Mouse (Mus musculus) forebrain, embryonic 12.5 days (tissue): ENCODE results near the gene Retreg1. TPM values are rescaled to one million over a fixed set of nuclear protein-coding genes. Genes with fewer than 3 reads are reported as not detected.
A peak's percentile ranks its signal among the peaks of the same experiment; 100 is the strongest.

Experiments used
- ATAC-seq: fragments of 200-750 bp; cut with Nextera tagmentation; 2 replicates; pipeline ENCODE4 v1.8.0; 2017; ENCODE audit warnings: moderate TSS enrichment; ENCODE audit not compliant: low FRiP score
- H3K27ac ChIP-seq: fragments of 300-500 bp; sonication (generic); 2 replicates; pipeline ENCODE4 v1.5.1; 2016; ENCODE audit warnings: mild to moderate bottlenecking
- H3K27me3 ChIP-seq: fragments of 300-500 bp; sonication (generic); 2 replicates; pipeline ENCODE4 v1.6.1; 2016; ENCODE audit warnings: mild to moderate bottlenecking
- H3K36me3 ChIP-seq: fragments of 300-500 bp; sonication (generic); replicated peaks from 2 replicates; pipeline ENCODE4 v1.6.1; 2016; ENCODE audit warnings: mild to moderate bottlenecking
- H3K4me1 ChIP-seq: fragments of 300-500 bp; sonication (generic); 2 replicates; pipeline ENCODE4 v1.6.1; 2016
- H3K4me2 ChIP-seq: fragments of 300-500 bp; sonication (generic); 2 replicates; pipeline ENCODE4 v1.6.1; 2016; ENCODE audit warnings: mild to moderate bottlenecking, moderate library complexity
- H3K4me3 ChIP-seq: fragments of 300-500 bp; sonication (generic); replicated peaks from 2 replicates; pipeline ENCODE4 v1.5.1; 2016; ENCODE audit warnings: mild to moderate bottlenecking
- H3K9ac ChIP-seq: fragments of 300-500 bp; sonication (generic); 2 replicates; pipeline ENCODE4 v1.6.1; 2016; ENCODE audit warnings: mild to moderate bottlenecking
- H3K9me3 ChIP-seq: fragments of 300-500 bp; sonication (generic); 2 replicates; pipeline ENCODE4 v1.6.1; 2016
- WGBS: fragments of 180-500 bp; shearing (Covaris S2); methylation state at CpG from one replicate; pipeline ENCODE4 v1.1.7; 2016; 5-methylcytosine and 5-hydroxymethylcytosine counted together
- microRNA-seq: library from miRNA; unstranded; fragments of <30 nt; microRNA quantifications from one replicate; pipeline ENCODE4, GENCODE M21; 2017
- polyA plus RNA-seq: library from polyadenylated mRNA; unstranded; fragments of >200 nt; fragmentation: Nextera tagmentation; extraction: Ambion mirVana; gene quantifications from 2 replicates; pipeline ENCODE4 v1.2.1, GENCODE M21; 2016

Gene Retreg1
- polyA plus RNA-seq, 1 experiment from 2014 or later: 2.8 TPM

GRCm38 (mm10) chr15:26008621-26009020 is 165.6 kb downstream of the Retreg1 start:
- ATAC-seq: no peak
- 88% methylated on average over 3 of the region's 3 CpGs for WGBS
- no peaks in the 10 kb centered on the region for H3K27me3 ChIP-seq

GRCm38 (mm10) chr15:26012891-26013290 is 169.9 kb downstream of the Retreg1 start:
- Histone ChIP-seq H3K9ac (no peak overlapping the region), H3K27ac (no peak overlapping the region), H3K9me3 (no peaks in the 10 kb centered on the region), H3K4me2 (no peak overlapping the region), H3K27me3 (no peaks in the 10 kb centered on the region), H3K4me1 (no peaks in the 10 kb centered on the region), H3K4me3 (no peak overlapping the region), H3K36me3 (no peaks in the 10 kb centered on the region)
- 82% methylated on average over 4 of the region's 4 CpGs for WGBS
- no peak for ATAC-seq

More at GRCm38 (mm10) chr15:26008621-26009020, 165.6 kb downstream of the Retreg1 start:
- Histone ChIP-seq H3K4me1 (no peaks in the 10 kb centered on the region), H3K9ac (no peak overlapping the region), H3K36me3 (no peaks in the 10 kb centered on the region), H3K9me3 (no peaks in the 10 kb centered on the region), H3K27ac (no peak overlapping the region), H3K4me2 (no peak overlapping the region), H3K4me3 (no peak overlapping the region)

GRCm38 (mm10) chr15:26015979-26016665 is 173.1 kb downstream of the Retreg1 start:
- WGBS: 66% methylated on average over 14 of the region's 14 CpGs
- Histone ChIP-seq H3K27ac (no peak overlapping the region), H3K4me2 (no peak overlapping the region)

GRCm38 (mm10) chr15:26021721-26022120 is 178.7 kb downstream of the Retreg1 start:
- Histone ChIP-seq H3K27ac (no peak overlapping the region), H3K9me3 (no peaks in the 10 kb centered on the region), H3K36me3 (no peaks in the 10 kb centered on the region), H3K4me3 (no peak overlapping the region), H3K9ac (no peak overlapping the region), H3K4me2 (no peak overlapping the region), H3K4me1 (no peaks in the 10 kb centered on the region), H3K27me3 (0 out of 2 replicates have a peak, but pooled peaks cover 3% of the 10 kb centered on the region)
- ATAC-seq: peak; percentile 85
- 24% methylated on average over 8 of the region's 8 CpGs for WGBS

More at GRCm38 (mm10) chr15:26015979-26016665, 173.1 kb downstream of the Retreg1 start:
- H3K4me3 ChIP-seq: no peak overlapping the region
- H3K4me1 ChIP-seq: no peaks in the 10 kb centered on the region
- H3K9ac ChIP-seq: no peak overlapping the region
- no peaks in the 10 kb centered on the region for H3K36me3 ChIP-seq
- H3K27me3 ChIP-seq: 0 out of 2 replicates have a peak, but pooled peaks cover 3% of the 10 kb centered on the region
- no peaks in the 10 kb centered on the region for H3K9me3 ChIP-seq
- no peak for ATAC-seq

GRCm38 (mm10) chr15:26022636-26023035 is 179.7 kb downstream of the Retreg1 start:
- 0 out of 2 replicates have a peak, but pooled peaks cover 3% of the 10 kb centered on the region for H3K27me3 ChIP-seq
- ATAC-seq: no peak
- no peaks in the 10 kb centered on the region for H3K9me3 ChIP-seq
- H3K36me3 ChIP-seq: no peaks in the 10 kb centered on the region
- H3K27ac ChIP-seq: no peak overlapping the region
- 84% methylated on average over 5 of the region's 5 CpGs for WGBS
- no peaks in the 10 kb centered on the region for H3K4me1 ChIP-seq
- H3K9ac ChIP-seq: no peak overlapping the region
- H3K4me2 ChIP-seq: no peak overlapping the region
- H3K4me3 ChIP-seq: no peak overlapping the region

Small RNA genes lying within 50 kb of the gene (microRNA-seq; reads per million reads assigned to microRNA genes)
- not detected for gene Mir7212

Other genes starting within 250 kb of the Retreg1 start
- 65.6 and 82.4 TPM in 2 replicates for gene Myo10, start 220.7 kb upstream of the Retreg1 start, polyA plus RNA-seq
- gene Zfp622, start 141.2 kb downstream of the Retreg1 start, polyA plus RNA-seq: 33.0 and 35.4 TPM in 2 replicates